Mouse (Mus musculus) kidney, postnatal 4 days (tissue): ENCODE measurements at regions not wholly inside any gene's neighbourhood (a gene's known extent, or its start where the extent isn't known, plus 50 kb on each side); places are given as distances from the start of the nearest gene placed in this dataset.

Source experiments
- DNase-seq, 2 experiments: peaks; one replicate each; pipeline ENCODE4 v3.0.0; 2021; ENCODE audit warnings: mixed read lengths in 2 of 2

DNA sequence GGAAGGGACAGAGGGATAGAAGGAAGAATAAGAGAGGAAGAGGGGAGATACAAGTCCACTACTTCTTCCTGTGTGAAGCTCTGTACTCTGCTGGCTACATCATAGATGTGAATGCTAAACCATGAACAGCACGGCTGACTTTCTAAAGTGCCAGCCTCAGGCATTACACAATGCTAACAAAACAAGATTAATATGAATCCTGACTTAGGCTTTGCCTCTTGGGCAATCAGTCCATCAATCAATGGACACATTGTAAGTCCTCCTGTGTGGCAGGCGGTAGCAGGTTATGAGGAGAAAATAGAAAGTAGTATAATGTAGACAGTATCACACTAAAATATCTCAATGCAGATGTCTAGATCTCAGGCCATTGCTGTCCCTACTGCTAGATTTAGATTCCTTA is 203.6 kb upstream of the Nrip1 start:
- no peak for DNase-seq

DNA sequence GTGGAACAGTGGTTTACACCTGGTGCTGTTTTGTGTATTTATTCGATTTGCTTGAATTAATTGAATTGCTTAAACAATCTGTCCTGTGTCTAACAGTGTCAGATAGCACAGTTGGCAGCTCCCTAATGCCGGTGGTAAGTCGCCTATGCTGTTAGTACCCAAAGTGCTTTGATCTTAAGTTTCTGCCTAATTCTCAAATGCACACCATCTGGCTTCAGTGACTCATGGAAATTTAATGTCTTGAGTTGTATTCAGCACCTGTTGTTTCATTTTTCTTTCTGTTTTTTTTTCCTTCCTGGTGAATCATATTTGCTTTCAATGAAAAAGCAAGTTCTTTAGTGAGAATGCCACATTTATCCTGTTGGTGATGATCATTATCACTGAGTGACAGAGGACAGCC is 201.7 kb upstream of the Nrip1 start:
- no peak for DNase-seq

DNA sequence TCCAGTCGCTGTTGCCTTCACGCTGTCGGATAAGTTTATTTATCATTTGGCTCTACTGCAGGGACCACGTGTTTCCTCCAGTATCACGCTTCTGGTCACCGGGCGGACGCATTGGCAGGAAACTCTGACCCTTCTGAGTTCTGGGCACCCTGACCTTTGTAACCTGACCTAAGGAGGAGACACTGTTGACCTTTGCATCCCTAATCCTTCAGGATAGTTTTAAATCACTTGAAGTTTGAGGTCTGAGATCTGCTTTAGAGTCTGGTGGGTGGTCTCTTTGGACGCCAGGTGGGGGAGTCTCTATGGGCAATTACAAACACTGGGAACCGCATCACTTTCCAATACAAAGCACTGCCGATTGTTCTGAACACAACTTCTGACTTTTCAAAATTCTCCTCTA is 192.6 kb upstream of the Nrip1 start:
- no peak for DNase-seq

DNA sequence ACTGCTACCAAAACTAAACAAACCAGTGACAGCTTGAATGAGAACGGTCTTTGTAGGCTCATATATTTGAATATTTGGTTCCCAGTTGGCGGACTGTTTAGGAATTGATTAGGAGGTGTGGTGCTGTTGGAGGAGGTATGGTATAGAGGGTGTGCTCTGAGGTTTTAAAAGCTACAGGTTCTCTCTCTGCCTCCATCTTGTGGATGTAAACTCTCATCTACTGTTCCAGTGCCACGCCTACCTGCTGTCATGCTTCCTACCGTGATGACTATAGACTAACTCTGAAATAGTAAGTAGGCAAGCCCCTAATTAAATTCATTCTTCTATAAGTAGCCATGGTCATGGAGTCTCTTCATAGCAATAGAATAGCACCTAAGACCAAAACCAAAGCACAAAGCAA is 181.2 kb upstream of the Nrip1 start:
- DNase-seq, result no peak

DNA sequence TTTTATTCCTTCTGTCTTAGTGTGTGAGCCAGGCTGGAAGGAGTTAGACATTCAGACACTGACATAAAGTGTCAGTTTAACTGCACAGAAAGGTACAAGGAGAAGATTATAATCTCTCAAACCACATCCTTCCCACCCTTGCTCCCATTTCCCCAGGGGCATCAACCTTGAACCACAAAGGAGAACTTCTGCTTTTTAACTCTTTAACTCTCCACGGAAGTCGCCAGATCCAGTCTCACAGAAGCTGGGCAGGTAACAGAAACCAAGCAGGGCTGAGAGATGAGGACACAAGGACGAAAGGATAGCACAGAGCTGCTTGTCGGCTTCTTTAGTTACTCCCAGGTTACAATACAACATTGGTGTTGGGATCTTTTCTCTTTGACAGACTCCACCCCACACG is 176.0 kb upstream of the Nrip1 start:
- DNase-seq, result no peak

DNA sequence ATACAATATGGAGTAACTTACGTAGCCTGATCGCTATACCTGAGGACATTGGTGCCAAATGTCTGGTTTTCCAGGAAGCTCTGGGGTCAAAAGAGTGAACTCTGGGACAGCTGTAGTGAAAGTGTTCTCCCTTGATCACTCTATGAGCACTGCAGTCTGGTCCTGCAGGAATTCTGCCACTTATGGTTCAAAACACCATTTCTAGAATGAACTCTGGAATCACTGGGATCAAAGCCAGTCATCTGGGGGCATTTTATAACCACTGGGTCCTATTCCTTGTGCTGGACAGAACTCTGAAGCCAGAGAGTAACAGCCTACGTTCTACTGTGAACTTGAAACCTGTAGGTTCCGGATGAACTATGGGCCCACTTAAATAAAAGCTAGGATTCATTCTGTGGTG is 173.5 kb upstream of the Nrip1 start:
- DNase-seq, result no peak

DNA sequence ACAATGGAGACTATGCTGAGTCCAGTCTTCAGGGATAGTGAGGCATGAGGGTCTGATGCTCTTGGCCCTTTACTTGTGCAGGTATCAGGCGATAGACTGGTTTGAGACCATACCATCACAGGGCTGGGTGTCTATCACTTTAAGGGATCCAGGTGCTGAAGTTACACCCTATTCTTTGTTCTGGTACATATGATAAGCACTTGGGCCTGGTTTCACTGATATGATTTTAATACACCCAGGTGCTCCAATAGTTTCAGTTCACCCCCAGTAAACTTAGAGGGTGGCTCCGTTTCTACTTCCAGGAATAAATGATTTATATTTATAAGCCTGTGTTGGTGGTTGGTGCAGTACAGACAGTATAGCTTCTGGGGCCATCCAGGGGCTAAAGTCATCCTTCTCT is 173.0 kb upstream of the Nrip1 start:
- no peak for DNase-seq

DNA sequence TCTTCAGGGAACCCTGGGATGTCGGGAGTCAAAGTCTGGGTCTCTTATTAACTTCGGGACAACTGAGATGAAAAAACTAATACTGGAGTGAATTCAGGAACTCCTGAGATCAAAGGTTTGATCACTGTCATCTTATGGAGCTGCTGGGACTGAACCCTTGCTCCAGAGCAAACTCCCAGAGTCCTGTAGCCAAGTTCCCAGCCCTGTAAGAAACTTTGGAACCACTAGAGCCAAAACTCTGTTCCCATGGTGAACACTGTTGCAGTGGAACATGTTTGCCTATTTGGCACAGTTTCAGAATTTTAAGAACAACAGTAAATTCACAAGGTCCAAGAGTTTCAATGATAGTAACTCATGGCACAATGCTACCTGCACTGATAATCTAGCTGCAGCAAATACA is 172.3 kb upstream of the Nrip1 start:
- no peak for DNase-seq

DNA sequence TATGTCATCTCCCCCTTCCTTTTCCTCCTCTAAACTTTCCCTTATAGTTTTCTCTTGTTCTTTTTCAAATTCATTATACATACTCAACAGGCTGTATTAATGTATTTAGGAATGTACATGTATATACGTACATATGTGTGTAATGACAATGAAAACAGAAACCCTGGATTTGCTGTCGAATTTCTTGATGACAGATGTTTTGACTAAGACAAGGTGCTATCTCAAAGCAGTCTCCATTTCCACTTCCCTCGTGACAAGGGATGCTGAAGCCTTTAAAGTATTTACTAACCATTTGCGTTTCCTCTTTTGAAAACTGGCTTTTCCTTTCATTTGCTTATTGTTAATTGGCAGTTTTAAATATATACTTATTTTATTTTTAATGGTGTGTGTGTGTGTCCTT is 171.3 kb upstream of the Nrip1 start:
- DNase-seq, result no peak

DNA sequence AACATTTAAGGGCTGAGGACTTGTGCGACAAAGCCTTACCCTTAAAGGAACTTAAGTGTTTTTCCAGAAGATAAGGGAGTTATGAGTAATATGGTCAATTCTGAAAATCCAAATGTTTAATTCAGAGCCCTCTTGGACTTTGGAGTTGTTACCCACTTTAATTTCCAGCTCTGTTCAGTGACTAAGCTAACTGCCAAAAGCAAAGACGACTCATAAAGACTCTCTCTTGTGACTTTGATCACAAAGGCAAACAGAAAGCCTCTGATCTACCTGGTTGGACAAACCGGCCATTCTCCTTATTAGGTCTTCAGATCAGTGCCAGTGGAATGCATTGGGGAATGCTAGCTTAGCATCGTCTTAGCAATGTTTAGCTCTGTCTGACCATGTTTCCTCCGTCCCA is 167.3 kb upstream of the Nrip1 start:
- no peak for DNase-seq

DNA sequence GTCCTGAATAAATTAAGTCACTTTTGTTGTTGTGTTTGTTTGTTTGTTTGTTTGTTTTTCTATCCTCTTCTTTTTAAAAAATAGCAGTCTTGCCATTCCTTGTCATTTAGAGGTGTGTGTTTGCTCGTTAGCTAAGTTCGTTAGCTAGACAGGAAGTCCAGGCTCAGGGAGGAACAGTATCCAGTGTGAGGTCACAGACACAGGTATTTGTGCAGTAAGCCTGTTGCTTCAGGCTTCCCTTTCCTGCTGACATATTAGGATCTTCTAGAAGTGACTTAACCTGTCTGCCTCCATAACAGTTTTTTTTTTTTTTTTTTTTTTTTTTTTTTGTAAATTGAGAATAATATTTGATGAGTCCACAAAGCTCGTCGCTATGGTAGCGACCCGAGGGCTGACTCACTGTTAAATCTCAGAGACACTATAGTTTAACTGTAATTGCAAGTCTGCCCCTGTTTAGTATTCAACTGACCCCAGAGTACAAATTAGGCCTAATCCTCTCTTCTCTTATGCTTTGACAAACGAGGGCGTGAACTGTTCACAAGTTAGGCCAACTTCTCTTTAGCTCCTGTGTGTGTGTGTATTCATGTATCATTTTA is 166.8 kb upstream of the Nrip1 start:
- no peak for DNase-seq

DNA sequence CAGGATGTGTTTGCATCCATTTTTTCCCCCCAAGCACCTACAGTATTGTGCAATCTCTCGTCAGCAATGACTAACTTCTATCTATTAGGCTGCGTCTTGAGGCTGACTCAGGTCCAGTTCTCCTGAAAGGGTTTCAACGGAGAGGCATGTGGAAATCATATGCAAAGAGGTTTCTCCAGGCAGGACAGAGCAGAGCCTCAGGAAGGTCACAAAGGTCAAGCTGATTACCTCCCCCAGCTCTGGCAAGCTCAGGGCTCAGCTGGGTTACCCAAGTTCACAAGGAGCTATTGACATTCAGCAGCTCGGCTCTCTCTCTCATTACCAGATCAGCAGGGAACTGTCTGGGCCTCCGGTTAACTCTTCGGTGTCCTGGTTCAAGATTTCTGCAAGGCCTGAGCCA is 166.0 kb upstream of the Nrip1 start:
- DNase-seq, result peak; percentile 21 to 36

DNA sequence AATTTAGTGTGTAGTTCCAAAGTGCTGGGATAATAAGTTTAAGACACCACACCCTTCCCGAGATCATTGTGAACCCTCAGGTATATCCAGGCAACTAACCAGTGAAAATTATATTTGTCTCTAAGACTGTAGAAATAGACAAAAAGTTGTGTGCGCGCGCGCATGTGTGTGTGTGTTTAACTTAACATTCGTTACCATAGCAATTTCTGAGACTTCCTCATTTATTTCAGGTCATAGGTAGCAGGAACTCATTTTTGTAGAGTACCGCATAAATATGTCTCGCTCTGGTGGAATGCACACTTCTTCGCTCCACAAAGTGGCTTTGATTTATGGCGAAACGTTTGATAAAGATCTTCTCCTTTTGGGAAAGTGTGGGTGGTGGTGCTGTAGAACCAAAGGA is 164.2 kb upstream of the Nrip1 start:
- DNase-seq, result no peak

DNA sequence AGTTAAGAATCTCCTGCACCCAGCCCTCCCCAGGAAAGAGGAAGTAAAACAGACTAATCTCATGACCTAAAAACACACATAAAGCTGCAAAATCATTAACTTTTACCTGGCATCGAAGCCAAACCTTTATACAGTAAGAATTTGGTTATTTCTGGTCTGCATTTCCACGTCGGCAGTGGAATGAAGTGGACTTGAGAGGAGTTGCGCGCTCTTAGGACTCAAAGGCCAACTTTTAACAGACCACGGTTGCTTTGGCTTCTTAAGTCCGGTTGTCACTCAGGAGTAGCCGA is 159.2 kb upstream of the Nrip1 start:
- DNase-seq, result no peak

DNA sequence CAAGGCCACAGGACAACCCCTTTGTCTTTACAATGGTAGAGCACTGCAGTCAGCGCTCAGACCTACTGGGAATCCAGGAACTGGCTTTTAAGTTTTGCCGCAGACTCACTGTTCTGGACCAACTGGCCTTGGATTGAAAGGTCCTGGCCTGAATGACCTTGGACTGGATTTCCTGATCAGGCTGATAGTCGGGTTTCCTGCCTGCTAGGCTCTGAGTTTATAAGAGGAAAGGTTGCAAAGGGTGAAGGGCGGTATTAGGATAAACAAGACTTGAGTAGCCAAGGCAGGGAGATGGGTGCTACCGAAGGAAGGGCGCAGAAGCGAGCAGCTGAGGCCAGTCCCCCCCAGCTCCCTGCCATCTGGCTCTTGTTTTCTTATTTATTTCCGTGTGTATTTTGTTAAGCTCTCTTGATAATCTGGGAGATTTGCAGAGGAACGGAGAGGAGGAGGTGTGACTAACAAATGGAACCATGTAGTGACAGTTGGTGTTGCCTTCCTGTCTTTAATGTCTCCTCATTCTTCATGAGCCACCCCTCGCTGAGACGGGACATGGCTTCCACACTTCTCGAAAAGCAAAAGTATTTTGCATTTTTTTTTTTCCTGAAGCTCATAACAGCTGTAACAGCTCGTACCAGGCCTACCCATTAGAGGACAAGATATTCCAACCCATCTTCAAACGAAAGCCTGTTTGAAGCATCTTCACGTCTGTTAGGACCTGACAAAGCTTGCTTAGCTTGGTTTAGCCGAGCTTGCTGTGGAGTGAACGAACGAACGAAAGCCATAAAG is 158.7 kb upstream of the Nrip1 start:
- DNase-seq, result no peak

DNA sequence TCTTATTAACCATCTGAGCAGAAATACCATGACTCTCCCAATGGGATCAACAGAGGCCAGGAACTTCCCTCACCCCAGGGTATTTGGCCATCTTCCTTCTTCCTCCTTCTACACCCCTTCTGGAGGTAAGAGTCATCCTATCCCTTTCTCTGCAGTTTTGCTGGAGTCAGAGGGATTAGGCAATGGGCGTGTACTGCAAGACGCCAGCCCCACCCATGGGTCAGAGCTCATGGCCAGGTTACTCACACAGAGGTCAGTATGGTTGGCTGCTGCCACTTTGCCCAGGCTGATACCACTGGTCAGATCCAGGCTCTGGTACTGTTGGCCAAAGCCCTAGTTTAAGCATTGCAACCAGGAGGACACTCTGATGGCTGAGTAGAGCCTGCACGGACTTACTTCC is 157.3 kb upstream of the Nrip1 start:
- DNase-seq, result no peak

DNA sequence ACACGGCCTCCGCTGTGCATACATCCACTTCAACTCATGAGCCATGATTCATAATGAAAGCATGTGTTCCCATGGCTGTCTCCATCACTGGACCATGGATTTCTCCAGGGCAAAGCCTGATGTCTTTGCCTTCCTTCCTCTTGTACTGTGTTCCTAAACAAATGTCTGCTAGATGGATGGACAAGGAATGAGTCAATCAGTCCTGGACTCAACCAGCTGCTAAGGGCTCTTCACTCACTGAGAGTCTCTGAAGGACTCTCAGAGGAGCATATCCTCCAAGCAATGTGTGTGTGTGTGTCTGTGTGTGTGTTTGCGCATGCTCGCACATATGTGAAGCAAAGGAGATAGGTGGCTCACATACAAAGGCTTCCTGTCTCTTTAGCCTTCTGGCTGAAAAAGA is 156.0 kb upstream of the Nrip1 start:
- DNase-seq, result no peak

DNA sequence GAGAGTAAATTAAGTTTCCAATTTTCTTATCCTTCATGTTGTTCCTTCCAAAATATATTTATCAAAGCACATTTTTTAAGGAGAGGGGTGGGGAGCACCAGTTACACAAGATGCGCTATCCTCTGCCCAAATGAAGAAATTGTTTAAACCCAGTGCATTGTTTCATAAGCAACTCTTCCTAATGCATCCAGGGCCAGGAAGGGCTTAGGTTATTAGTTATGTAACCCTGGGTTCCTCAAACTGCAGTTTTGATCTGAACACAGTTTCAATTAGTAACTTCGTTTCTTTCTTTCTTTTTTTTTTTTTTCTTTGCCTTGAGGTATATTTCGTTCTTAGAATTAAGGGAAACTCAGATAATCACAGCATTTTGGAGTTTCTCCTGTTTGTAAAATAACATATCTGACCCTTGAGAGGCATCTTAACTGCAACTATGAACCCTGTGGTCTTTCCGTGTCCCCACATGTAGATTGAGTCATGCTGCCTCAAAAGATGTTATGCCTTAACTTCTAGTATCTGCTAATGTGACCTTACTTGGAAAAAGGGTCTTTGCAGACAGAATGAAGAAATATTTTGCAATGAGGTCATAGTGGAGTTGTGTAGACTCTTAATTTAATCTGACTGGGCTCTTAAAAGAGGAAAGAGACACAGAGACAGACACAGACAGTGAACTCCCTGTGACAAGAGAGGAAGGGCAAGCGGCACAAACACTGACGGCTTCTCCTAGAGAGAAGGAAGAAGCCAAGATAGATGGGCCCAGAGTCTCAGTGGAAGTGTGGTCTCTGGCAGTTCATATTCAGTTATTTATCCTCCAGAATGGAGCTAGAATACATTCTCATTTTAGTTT is 153.7 kb upstream of the Nrip1 start:
- no peak for DNase-seq

DNA sequence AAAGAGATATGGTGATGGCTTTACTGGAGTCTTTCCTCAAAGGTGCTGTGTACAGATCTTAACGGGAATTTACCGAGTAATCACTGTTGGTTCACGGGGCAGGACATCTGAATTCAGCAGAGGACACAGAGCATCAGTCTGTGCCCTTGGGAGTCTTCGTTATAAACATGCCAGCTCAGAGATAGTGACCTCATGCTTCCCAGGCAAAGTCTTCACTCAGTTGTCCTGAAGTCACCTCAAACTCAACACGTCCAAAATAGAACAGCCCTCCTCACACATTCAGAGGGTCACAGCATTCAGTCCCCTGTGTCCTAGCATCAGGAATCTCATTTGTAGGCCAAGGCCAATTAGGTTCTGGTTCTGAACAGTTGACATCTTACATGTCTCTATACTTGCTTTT is 151.9 kb upstream of the Nrip1 start:
- DNase-seq, result no peak

DNA sequence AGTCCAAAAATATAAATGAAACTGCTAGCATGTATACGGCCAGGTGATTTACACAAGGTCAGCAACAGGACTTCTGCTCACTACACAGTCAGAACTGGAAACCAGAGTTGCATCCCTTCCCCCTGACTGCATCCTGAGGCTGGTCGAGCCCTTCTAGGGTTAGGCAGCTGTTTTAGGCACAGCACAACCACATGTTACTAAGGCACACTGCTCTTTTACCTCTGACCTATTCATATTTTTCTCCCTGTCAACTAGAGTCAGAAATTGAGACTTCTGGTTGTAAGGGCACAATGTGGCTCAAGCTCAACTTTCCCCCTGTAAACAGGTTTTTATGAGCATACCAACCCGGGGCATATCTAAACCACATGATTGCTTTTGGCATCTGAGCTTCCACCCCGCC is 151.3 kb upstream of the Nrip1 start:
- DNase-seq, result no peak

DNA sequence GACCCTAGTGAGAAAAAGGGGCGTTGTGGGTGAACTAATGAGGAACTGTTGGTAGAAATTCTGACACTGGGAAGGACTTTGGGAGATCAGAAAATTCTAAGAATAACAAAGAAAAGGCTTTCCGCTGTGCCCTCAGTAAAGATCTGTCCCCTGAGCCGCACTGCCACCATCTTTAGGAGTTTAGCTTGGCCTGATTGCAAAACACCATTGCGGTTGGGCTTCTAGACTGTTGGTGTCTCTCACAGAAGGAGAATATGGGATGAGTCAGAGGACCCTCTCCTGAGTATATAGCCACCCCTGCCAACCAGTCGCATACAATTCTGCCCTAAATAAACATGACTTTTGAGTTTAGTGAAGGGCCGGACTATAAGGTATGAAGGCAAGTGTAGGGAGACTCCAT is 147.5 kb upstream of the Nrip1 start:
- DNase-seq, result no peak

DNA sequence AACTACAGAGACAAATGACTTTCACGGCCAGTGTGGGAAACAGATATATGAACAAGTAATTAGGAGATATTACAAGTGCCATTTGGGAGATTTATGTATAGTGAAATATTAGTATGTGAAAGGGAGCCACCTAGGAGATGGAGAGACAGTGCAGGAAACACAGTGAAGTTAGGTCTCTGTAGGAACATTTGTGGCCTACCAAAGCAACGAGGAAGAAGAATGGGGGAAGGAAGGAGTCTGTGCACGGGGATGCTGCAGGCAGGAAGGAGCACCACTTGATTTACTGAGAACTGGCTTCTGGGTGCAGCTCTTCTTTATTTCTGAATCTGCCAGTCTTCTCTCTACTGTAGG is 147.0 kb upstream of the Nrip1 start:
- no peak for DNase-seq

DNA sequence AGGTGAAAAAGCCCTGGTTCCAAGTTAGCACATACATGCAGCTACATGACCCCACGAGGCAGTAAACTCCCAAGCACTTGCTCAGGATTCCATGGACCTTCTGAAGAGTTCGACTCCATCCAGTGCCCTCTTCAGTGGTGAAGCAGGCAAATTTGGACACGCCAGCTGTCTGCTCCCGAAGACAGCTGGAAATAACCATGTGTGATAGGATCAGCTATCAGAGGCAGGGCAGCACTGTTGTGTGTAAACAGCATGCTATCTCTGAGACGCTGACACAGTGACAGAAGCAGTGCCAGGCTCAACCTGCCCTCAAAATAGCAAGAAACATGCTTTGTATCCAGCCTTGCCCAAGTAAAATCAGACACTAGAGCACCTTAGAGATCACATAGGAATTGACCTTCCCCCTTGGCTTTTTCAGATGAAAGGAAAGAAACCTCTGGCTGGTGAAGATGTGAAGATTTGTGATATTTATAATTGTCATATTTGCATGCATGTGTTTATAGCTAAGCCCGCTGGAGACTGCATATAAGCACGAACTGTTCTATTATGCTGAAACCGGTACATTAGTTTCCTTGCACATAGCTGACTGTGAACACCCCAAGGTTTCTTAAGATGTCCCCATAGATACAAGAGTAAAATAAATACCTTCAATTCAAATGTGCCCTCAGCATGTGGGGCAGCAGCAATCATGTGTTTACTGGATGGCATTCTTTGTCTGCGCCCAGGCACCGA is 146.4 kb upstream of the Nrip1 start:
- DNase-seq, result no peak

DNA sequence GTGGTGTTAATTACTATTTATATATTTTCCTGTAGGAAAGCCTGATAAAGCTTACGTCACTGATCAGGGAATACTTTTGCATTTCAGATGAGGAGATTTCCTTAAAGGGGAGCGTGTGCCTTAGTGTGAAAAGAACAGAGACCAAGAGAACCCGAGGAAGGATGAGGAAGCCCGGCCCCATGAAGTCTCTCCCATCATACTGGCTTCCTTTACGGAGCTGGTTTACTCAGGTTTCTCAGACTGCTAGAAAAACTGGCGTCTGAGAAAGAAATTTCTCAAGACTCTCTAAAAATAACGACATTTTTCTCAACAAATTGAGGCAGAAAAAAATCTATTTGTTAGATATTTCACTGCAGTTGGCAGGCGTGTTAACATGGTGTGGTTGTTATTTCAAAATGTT is 137.2 kb upstream of the Nrip1 start:
- DNase-seq, result no peak
